Comparison of ENCODE assay signal across 9 mouse cellular contexts in genomic region chr1:157745611-157746010, GRCm38 (mm10).
A peak's percentile ranks its signal among the peaks of the same experiment; 100 is the strongest.
DNase-seq lines count a peak whose midpoint lies in the region; ATAC-seq and TF ChIP-seq lines count a peak whose summit lies in the region.
"Had no signal": no experiment of that assay in that cellular context is flagged by ENCODE, and none has a peak within 500 bp of the region (broad histone marks: within the 10 kb centered on the region; RNA-seq: fewer than 3 reads in every experiment).

No protein-coding gene starts in this region.

- peak; percentile 79 for ATAC-seq in forebrain, embryonic 13.5 days
- no peak for ATAC-seq in kidney, postnatal 0 days (replicated peaks; ENCODE audit: low FRiP score, low read depth)
- 0 out of 2 replicates have a peak, but pooled peaks have one; percentile 56 for ATAC-seq in limb, embryonic 12.5 days (ENCODE audit: insufficient number of reproducible peaks, insufficient read depth, low FRiP score, low TSS enrichment, low read depth)

- H3K4me3 ChIP-seq in testis, adult 2 months (ENCODE audit: control insufficient read depth, low read depth, low read length) = no peak overlapping the region
- H3K4me3 ChIP-seq in forebrain, embryonic 13.5 days = no peak overlapping the region
- no peak overlapping the region for H3K4me3 ChIP-seq in kidney, postnatal 0 days (replicated peaks; ENCODE audit: low read depth, low read length)
- H3K4me3 ChIP-seq in limb, embryonic 12.5 days (replicated peaks) = no peak overlapping the region

- TF ChIP-seq CTCF in testis, adult 2 months (IDR thresholded peaks at IDR 0.05; ENCODE audit: control insufficient read depth, insufficient read depth, insufficient replicate concordance, low read depth, low read length) = peak; percentile 12; the same call in 1 of the 2 replicates
- peak; percentile 87 for TF ChIP-seq CTCF in kidney, postnatal 0 days (IDR thresholded peaks at IDR 0.05; ENCODE audit: low read depth)

- TF ChIP-seq POLR2A in testis, adult 2 months (IDR thresholded peaks at IDR 0.05; ENCODE audit: control insufficient read depth, low read depth, low read length) = no peak

- DNase-seq in testis, postnatal 14 days (ENCODE audit: low spot score) = no peak
- DNase-seq in cerebellum, adult 11 months = peak; percentile 32
- DNase-seq in kidney, postnatal 0 days (ENCODE audit: low spot score) = peak; percentile 81
- DNase-seq in retina, adult 2 months (ENCODE audit: low read depth, low spot score) = peak; percentile 41
- no peak for DNase-seq in natural killer cell, adult 2 months (ENCODE audit: low spot score in 2 of 2)

- H3K9ac ChIP-seq in forebrain, embryonic 13.5 days = no peak overlapping the region
- no peak overlapping the region for H3K9ac ChIP-seq in kidney, postnatal 0 days (ENCODE audit: low read depth, low read length)
- no peak overlapping the region for H3K9ac ChIP-seq in limb, embryonic 12.5 days (replicated peaks)

- H3K4me2 ChIP-seq in forebrain, embryonic 13.5 days = no peak overlapping the region
- H3K4me2 ChIP-seq in kidney, postnatal 0 days (ENCODE audit: low read length) = no peak overlapping the region
- H3K4me2 ChIP-seq in limb, embryonic 12.5 days = no peak overlapping the region

- no peaks in the 10 kb centered on the region for H3K27me3 ChIP-seq in testis, adult 2 months (ENCODE audit: control insufficient read depth, insufficient read depth, low read length)
- no peaks in the 10 kb centered on the region for H3K27me3 ChIP-seq in forebrain, embryonic 13.5 days
- no peaks in the 10 kb centered on the region for H3K27me3 ChIP-seq in kidney, postnatal 0 days (ENCODE audit: insufficient read depth, low read length)
- no peaks in the 10 kb centered on the region for H3K27me3 ChIP-seq in limb, embryonic 12.5 days

- no peaks in the 10 kb centered on the region for H3K4me1 ChIP-seq in testis, adult 2 months (ENCODE audit: control insufficient read depth, insufficient read depth, low read length)
- peaks cover 15% of the 10 kb centered on the region for H3K4me1 ChIP-seq in forebrain, embryonic 13.5 days
- H3K4me1 ChIP-seq in kidney, postnatal 0 days (replicated peaks; ENCODE audit: insufficient read depth, low read length) = no peaks in the 10 kb centered on the region
- 0 out of 2 replicates have a peak, but pooled peaks cover 3% of the 10 kb centered on the region for H3K4me1 ChIP-seq in limb, embryonic 12.5 days (replicated peaks)

- no peaks in the 10 kb centered on the region for H3K9me3 ChIP-seq in forebrain, embryonic 13.5 days (replicated peaks)
- H3K9me3 ChIP-seq in kidney, postnatal 0 days (replicated peaks; ENCODE audit: low read length) = no peaks in the 10 kb centered on the region
- H3K9me3 ChIP-seq in limb, embryonic 12.5 days = no peaks in the 10 kb centered on the region

- H3K36me3 ChIP-seq in testis, adult 2 months (ENCODE audit: control insufficient read depth, insufficient read depth, low read length) = no peaks in the 10 kb centered on the region
- no peaks in the 10 kb centered on the region for H3K36me3 ChIP-seq in forebrain, embryonic 13.5 days (ENCODE audit: poor library complexity, severe bottlenecking)
- no peaks in the 10 kb centered on the region for H3K36me3 ChIP-seq in kidney, postnatal 0 days (ENCODE audit: insufficient read depth, low read length)
- no peaks in the 10 kb centered on the region for H3K36me3 ChIP-seq in limb, embryonic 12.5 days

- no peak overlapping the region for H3K27ac ChIP-seq in testis, adult 2 months (ENCODE audit: control insufficient read depth, insufficient read depth, low read depth, low read length)
- no peak overlapping the region for H3K27ac ChIP-seq in forebrain, embryonic 13.5 days
- no peak overlapping the region for H3K27ac ChIP-seq in kidney, postnatal 0 days
- no peak overlapping the region for H3K27ac ChIP-seq in limb, embryonic 12.5 days
- H3K27ac ChIP-seq: macrophage had no signal

Comparison
In these comparisons a context has a peak if more than half of its experiments do, and no peak if none do; other contexts are left out.
1. DNase-seq: peak in cerebellum, adult 11 months (single experiment), kidney, postnatal 0 days (single experiment) and retina, adult 2 months (single experiment); none in testis, postnatal 14 days (single experiment) and natural killer cell, adult 2 months (0 of 2).